Mouse (Mus musculus) kidney, adult 11 months (tissue): ENCODE measurements around the gene Gm28891.
"Not testable (repeated sequence)": the region's sequence is repeated elsewhere in the genome, so short reads cannot be mapped to it uniquely, and the experiment has no call there.

Experiments used
- DNase-seq: peaks from one replicate; pipeline ENCODE4 v3.0.0; 2022

Gm28891 gene

DNA sequence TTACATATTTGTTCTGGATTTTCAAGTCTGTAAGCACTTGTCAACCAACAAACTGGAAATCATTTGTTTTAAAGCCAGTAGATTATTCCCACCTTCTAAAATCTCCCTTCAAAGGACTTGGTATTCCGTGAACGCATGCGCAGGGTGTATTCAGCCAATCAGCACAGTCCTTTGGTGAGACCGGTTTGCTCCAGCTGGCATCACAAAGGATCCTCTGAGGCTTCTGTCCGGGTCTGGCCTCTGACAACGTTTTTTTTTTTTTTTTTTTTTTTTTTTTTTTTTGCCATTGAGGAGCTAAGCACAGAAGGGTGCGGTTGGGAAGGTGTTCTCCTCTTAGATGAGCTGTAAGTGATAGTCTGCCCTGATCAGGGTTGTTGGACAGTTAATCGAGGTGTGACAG lies at the start of gene Gm28891:
Gene Gm28891 (plus strand): TSS at position 301 of the 400 bp plus-strand sequence.
- DNase-seq: not testable (repeated sequence)
